Mouse (Mus musculus) adrenal gland, postnatal 4 days (tissue): ENCODE data around the gene Arhgdib. TPM values are rescaled to one million over a fixed set of nuclear protein-coding genes. Genes with fewer than 3 reads are reported as not detected.
"Not testable (repeated sequence)": the region's sequence is repeated elsewhere in the genome, so short reads cannot be mapped to it uniquely, and the experiment has no call there.

ENCODE experiments used
- DNase-seq, 2 experiments: peaks; one replicate each; pipeline ENCODE4 v3.0.0; 2021 to 2022; ENCODE audit warnings: low spot score in 2 of 2, mixed read lengths in 2 of 2
- long read RNA-seq, 2 experiments: library from polyadenylated mRNA; stranded (forward); transcript quantifications; one replicate each; pipeline ENCODE4 v2.0.0; 2021
- total RNA-seq, 2 experiments: library from RNA; stranded (reverse); gene quantifications; 2 replicates each; pipeline ENCODE4 v1.2.3; 2021

The Arhgdib gene
- total RNA-seq: 10 to 100 TPM; 32.3 to 39.8 TPM
- long read RNA-seq, experiment 1, transcript Arhgdib-203 (6 exons, 1,153 nt): minor isoform, 6 of 29 reads
- long read RNA-seq, experiment 1, transcript Arhgdib-201 (6 exons, 1,193 nt): major isoform, 18 of 29 reads
- long read RNA-seq, experiment 1, partial matches to known transcripts: 1 of 29 reads
- long read RNA-seq, experiment 1, other reads (novel, unspliced or antisense): 4 of 29 reads
- long read RNA-seq, experiment 2, transcript Arhgdib-203 (6 exons, 1,153 nt): minor isoform, 5 of 30 reads
- long read RNA-seq, experiment 2, transcript Arhgdib-201 (6 exons, 1,193 nt): major isoform, 24 of 30 reads
- long read RNA-seq, experiment 2, partial matches to known transcripts: 0 of 30 reads
- long read RNA-seq, experiment 2, other reads (novel, unspliced or antisense): 1 of 30 reads

GRCm38 (mm10) chr6:136941051-136942021, at the start of gene Arhgdib:
Gene Arhgdib, minus strand, starts transcription at chr6:136941899.
- DNase-seq: no peak

GRCm38 (mm10) chr6:136990557-136990956, 48.9 kb upstream of the Arhgdib start:
- DNase-seq: no peak

DNA sequence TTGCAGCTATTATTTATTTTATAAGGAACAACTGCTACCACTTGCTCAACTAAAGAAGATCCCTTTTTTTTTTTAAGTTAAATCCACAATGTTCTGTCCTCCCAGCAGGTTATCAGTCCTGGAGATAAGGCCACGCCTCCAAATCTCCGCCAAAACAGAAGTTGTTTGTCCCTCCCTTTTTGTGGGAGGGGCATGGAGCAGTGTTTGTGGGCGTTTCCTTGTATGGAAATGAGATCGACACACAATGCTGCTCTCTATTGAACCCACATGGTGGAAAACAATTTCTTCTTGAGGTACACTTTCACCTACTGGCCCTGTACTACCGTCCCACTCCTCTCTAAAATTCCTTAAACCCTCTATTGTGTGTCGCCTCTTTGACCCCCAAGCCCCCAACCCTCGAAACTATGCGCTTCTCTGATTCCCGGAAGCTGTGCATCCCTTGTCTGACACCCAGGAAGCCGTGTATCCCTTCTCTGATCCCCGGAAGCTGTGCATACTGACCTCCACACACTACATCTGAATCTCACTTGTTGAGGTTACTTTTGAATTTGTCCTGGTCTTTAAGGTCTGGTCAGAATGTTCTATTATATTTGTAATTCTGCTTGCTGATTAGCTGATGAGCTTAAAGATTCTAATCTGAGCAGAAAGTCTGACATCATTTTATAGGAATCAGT, 48.3 kb upstream of the Arhgdib start:
- no peak for DNase-seq

DNA sequence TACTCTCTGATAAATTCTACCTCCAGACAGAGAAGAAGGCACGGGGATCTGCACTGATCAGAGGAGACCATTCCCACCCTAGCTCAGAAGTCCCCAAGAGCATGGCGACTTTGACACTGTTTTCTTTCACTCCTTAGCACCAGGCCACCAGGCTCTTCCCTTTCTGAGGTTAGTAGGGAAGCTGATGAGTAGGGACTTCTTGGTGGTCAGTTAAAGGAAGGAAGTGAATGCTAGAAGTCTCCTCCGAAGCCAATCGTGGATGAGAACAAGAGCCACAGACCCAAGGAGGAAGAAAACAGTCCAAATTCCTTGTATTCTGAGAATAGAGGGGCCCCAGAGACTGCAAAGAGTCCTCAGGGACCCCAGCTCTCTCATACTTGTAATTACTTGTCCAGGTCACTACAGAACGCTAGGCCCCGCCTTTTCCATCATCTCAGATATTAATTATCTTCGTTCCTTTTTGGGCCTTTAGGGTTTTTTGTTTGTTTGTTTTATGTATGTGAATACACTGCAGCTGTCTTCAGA, 46.9 kb upstream of the Arhgdib start:
- DNase-seq: no peak

GRCm38 (mm10) chr6:136986718-136987117, 45.0 kb upstream of the Arhgdib start:
- DNase-seq: no peak

GRCm38 (mm10) chr6:136986019-136986418, 44.3 kb upstream of the Arhgdib start:
- no peak for DNase-seq

- DNase-seq: no peak
Measured at GRCm38 (mm10) chr6:136983201-136983600, 41.5 kb upstream of the Arhgdib start.

DNA sequence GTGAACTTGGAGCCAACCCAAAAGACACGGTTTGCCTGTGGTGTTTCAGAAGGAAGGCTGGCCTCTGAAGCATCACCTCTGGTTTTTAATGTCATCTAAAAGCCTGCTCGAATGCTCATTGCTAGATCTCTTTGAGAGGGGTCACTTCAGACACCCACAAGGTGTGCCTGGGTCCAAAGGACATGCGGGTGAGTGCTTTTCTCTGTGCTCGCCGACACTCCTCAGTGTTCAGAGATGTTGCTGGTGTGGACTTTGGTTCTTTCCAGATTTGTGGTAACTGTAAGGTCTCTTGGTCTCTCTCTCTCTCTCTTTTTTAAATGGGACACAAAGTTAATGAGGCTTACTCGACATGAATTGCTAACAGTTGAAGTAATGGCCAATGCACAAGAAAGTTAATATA, 40.9 kb upstream of the Arhgdib start:
- DNase-seq: no peak

- no peak for DNase-seq
Measured at GRCm38 (mm10) chr6:136980331-136980746, 38.6 kb upstream of the Arhgdib start.

DNA sequence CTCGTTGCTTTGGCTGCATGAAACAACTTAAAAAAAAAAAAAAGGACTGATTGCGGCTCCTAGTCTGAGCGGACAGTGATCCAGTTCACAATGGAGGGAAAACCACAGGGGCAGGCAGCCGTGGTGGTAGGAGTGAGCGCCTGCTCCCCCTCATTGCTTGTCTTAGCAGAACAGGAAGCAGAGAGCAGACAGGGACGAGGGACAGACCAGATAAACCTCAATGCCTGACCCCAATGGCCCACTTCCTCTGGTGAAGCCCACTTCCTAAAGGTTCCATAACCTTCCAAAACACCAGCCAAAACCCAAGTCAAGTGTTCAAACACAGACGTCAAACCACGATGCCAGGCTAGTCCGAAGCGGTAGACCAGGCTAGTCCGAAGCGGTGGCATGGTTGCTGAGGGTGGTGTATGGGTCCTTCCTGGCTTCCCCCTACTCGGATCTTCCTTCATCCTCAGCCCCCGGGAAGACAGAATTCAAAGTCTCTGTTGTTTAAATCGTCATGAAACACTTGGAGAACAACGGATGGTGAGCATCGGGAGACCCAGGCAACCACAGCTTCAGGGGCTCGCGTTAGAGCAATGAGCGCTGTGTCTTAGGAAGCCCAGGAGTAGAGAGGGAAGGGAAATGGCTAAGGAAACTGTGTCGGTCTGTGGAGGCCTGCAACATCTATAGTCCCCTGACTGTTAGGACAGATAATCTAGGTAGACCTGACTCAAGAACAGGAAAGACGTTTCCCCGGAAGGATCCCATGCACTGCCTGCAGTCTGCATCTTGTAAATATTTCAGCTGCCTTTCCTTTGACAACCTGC, 37.8 kb upstream of the Arhgdib start:
- DNase-seq: no peak

GRCm38 (mm10) chr6:136968877-136969276, 27.2 kb upstream of the Arhgdib start:
- not testable (repeated sequence) for DNase-seq

DNA sequence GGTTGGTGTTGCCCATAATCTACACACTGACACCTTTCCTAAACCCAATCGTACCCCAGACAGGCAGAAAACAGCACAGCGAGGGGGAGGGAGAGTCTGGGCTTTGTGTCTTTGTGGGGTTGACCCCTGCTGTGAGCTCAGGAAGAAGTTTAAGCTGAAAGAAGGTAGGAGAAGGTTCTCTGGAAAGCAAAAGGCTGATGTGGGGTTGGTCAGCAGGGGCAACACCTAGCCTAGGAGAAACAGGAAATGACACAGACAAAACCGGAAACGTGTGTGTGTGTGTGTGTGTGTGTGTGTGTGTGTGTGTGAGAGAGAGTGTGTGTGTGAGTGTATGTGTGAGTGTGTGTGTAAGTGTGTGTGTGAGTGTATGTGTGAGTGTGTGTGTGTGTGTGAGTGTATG, 25.8 kb upstream of the Arhgdib start:
- DNase-seq: no peak

- no peak for DNase-seq
Measured at GRCm38 (mm10) chr6:136965912-136966311, 24.2 kb upstream of the Arhgdib start.

- DNase-seq: no peak
Measured at GRCm38 (mm10) chr6:136964609-136965510, 23.2 kb upstream of the Arhgdib start.

DNA sequence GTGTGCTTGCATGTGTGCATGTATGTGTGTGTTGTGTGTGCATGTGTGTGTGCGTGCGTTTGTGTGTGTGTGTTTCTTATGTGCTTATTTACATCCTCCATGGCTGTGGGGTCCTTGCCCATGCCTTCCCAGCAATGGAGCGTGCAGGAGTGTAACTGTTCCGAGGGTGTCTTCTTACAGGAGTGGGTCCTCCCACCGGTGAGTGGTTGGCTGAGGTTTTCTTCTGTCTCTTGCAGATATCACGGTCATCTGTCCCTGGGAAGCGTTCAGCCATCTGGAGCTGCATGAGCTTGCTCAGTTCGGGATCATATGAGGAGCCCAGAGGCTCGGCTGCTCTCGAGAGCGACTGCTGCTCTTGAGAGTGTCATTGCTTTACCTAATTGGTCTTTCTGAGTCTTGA, 21.3 kb upstream of the Arhgdib start:
- DNase-seq: no peak

DNA sequence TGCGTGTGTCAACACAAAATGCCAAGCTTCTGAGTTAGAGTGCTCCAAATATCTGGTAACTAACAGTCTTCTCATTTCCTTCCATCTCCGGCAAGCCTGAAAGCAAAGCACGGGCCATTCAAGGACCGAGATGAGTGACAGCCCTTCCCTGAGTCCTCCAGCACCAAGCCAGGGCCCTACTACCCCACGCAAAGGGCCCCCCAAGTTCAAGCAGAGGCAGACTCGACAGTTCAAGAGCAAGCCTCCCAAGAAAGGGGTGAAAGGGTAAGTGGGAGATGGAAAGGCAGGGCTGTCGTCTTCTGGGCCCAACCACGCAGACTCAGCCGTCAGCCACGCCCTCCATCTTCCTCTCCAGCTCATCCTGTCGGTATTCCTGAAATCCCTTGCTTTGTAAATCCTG, 17.4 kb upstream of the Arhgdib start:
- DNase-seq: no peak

DNA sequence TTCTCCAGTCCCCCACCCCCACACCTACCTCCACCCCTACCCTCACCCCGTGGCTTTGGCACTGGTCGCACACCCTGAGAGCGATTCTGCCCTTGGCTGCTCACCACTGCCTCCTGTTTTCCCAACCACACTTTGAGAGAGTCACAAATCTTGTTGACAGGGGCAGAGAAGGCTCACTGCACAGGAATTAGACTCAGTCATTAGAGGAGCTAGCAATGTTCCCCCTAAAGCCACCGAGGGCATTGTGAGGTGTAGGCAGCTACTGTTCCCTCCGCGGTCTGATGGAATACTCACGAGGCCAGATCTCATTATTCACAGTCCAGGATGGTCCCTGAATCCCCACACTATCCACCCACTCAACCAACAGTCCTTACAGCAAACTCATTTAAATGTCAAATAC, 15.4 kb upstream of the Arhgdib start:
- no peak for DNase-seq

- no peak for DNase-seq
Measured at GRCm38 (mm10) chr6:136955240-136955639, 13.5 kb upstream of the Arhgdib start.

GRCm38 (mm10) chr6:136954715-136955114, 13.0 kb upstream of the Arhgdib start:
- DNase-seq: no peak
